Mouse (Mus musculus) megakaryocyte progenitor cell, adult 5-6 weeks (primary cell): ENCODE data around the gene Inpp5d. TPM values are rescaled to one million over a fixed set of nuclear protein-coding genes. Genes with fewer than 3 reads are reported as not detected.

Experiments used
- ATAC-seq: replicated peaks from 2 replicates; pipeline ENCODE4 v1.8.0; 2016; ENCODE audit warnings: mild to moderate bottlenecking, moderate TSS enrichment, inconsistent platforms; ENCODE audit not compliant: poor library complexity
- total RNA-seq, 2 experiments: library from RNA; stranded (forward) in 1 of 2; stranded (reverse) in 1 of 2; fragments of 157-497, 149-512 nt in 1 of 2; fragments of 200-1000 nt in 1 of 2; gene quantifications; 2 replicates each; pipeline versions ENCODE4 v1.2.3 to v1.2.4; 2015 to 2017

The Inpp5d gene
- total RNA-seq, 2 experiments from 2014 or later: 66.3 to 67.8 TPM

- no peak for ATAC-seq
Observed at GRCm38 (mm10) chr1:87698010-87698409, 77.9 kb downstream of the Inpp5d start.

- no peak for ATAC-seq
Observed at GRCm38 (mm10) chr1:87699890-87700448, 79.9 kb downstream of the Inpp5d start.

- no peak for ATAC-seq
Observed at GRCm38 (mm10) chr1:87704230-87704629, 84.1 kb downstream of the Inpp5d start.

- ATAC-seq: no peak
Observed at GRCm38 (mm10) chr1:87706361-87706760, 86.2 kb downstream of the Inpp5d start.

- no peak for ATAC-seq
Observed at GRCm38 (mm10) chr1:87709020-87709419, 88.9 kb downstream of the Inpp5d start.

GRCm38 (mm10) chr1:87709661-87710270 is 89.7 kb downstream of the Inpp5d start:
- no peak for ATAC-seq

- peak; percentile 92 for ATAC-seq
Observed at GRCm38 (mm10) chr1:87711938-87712613, 92.0 kb downstream of the Inpp5d start.

- no peak for ATAC-seq
Observed at GRCm38 (mm10) chr1:87712614-87712971, 92.5 kb downstream of the Inpp5d start.

GRCm38 (mm10) chr1:87721382-87721781 is 101.3 kb downstream of the Inpp5d start:
- peak; percentile 59 for ATAC-seq

GRCm38 (mm10) chr1:87722081-87722480 is 102.0 kb downstream of the Inpp5d start:
- ATAC-seq: no peak

- ATAC-seq: peak; percentile 86
Observed at GRCm38 (mm10) chr1:87723351-87723750, 103.2 kb downstream of the Inpp5d start.

- no peak for ATAC-seq
Observed at GRCm38 (mm10) chr1:87729070-87729469, 109.0 kb downstream of the Inpp5d start.

- no peak for ATAC-seq
Observed at GRCm38 (mm10) chr1:87729850-87730249, 109.7 kb downstream of the Inpp5d start.

- ATAC-seq: no peak
Observed at GRCm38 (mm10) chr1:87730271-87730670, 110.2 kb downstream of the Inpp5d start.

- ATAC-seq: no peak
Observed at GRCm38 (mm10) chr1:87733212-87733611, 113.1 kb downstream of the Inpp5d start.

- no peak for ATAC-seq
Observed at GRCm38 (mm10) chr1:87734153-87734552, 114.0 kb downstream of the Inpp5d start.

- ATAC-seq: no peak; the same call in 1 of the 2 replicates
Observed at GRCm38 (mm10) chr1:87740584-87741290, 120.6 kb downstream of the Inpp5d start.

- ATAC-seq: peak; percentile 63
Observed at GRCm38 (mm10) chr1:87749360-87749973, 129.4 kb downstream of the Inpp5d start.

GRCm38 (mm10) chr1:87755641-87756470 is 135.7 kb downstream of the Inpp5d start, which contains the start of gene Atg16l1:
Gene Atg16l1 (plus strand): TSS chr1:87755870.
- ATAC-seq: peak; percentile 99

GRCm38 (mm10) chr1:87763821-87764220 is 143.7 kb downstream of the Inpp5d start:
- ATAC-seq: peak; percentile 73
